ENCODE assay signal across 20 mouse cellular contexts in the genomic region with DNA sequence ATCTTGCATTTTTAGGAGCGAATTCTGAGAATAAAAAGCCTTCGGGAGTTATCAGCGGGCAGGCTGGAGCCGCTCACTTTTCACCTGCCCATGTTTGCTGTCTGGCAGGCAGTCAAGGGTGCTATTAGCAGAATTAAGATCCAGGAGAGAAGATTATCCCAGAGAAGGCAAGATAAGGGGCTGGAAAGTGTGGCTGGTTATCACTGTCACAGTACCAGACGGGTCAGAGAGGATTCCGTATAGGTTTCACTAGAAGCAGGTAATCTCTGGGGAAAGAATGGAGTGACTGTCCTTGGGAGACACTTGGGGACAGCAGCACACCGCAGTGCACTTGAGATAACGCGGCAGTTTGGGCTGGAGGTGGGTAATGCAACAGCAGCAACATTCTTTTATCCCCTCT.
A peak's percentile ranks its signal among the peaks of the same experiment; 100 is the strongest.
DNase-seq lines count a peak whose midpoint lies in the region; ATAC-seq and TF ChIP-seq lines count a peak whose summit lies in the region.
"Had no signal": no experiment of that assay in that cellular context is flagged by ENCODE, and none has a peak within 500 bp of the region (broad histone marks: within the 10 kb centered on the region; RNA-seq: fewer than 3 reads in every experiment).

No protein-coding gene starts in this region.

- H3K36me3 ChIP-seq in heart, embryonic 14.5 days (ENCODE audit: control insufficient read depth, insufficient read depth, low read length) = no peaks in the 10 kb centered on the region
- no peaks in the 10 kb centered on the region for H3K36me3 ChIP-seq in liver, adult 2 months (ENCODE audit: control insufficient read depth, insufficient read depth, low read length)
- no peaks in the 10 kb centered on the region for H3K36me3 ChIP-seq in liver, embryonic 11.5 days (ENCODE audit: control insufficient read depth, insufficient read depth, low read length)
- H3K36me3 ChIP-seq: embryonic facial prominence, embryonic 12.5 days had no signal

- TF ChIP-seq CTCF in liver, adult 2 months (IDR thresholded peaks at IDR 0.05; ENCODE audit: low read depth, low read length) = 0 out of 2 replicates have a peak, but pooled peaks have one; percentile 7

- no peak for TF ChIP-seq POLR2A in liver, adult 2 months (IDR thresholded peaks at IDR 0.05; ENCODE audit: extremely low read depth, insufficient read depth, low read length)

- H3K4me2 ChIP-seq in heart, embryonic 14.5 days (ENCODE audit: low read length) = peak overlapping the region; percentile 46
- no peak overlapping the region for H3K4me2 ChIP-seq in liver, embryonic 11.5 days
- H3K4me2 ChIP-seq: embryonic facial prominence, embryonic 12.5 days had no signal

- 10% methylated on average over 9 of the region's 9 CpGs for WGBS in heart, embryonic 14.5 days
- WGBS in liver, adult 2 months = 21% methylated on average over 9 of the region's 9 CpGs
- WGBS in liver, embryonic 11.5 days = 37% methylated on average over 9 of the region's 9 CpGs

- H3K4me3 ChIP-seq in heart, embryonic 14.5 days (ENCODE audit: control insufficient read depth in 1 of 2, insufficient read depth in 1 of 2, low read depth in 1 of 2, low read length in 2 of 2) = no peak overlapping the region
- H3K4me3 ChIP-seq in liver, adult 2 months (ENCODE audit: insufficient read depth, low read depth, low read length) = no peak overlapping the region
- H3K4me3 ChIP-seq in liver, embryonic 11.5 days (ENCODE audit: low read depth, low read length) = no peak overlapping the region
- H3K4me3 ChIP-seq: embryonic facial prominence, embryonic 12.5 days; erythroblast, embryonic 14.5 days had no signal

- peak; percentile 4 for DNase-seq in embryo, embryonic 10 days (ENCODE audit: low spot score)
- no peak for DNase-seq in embryo, embryonic 9.5 days (ENCODE audit: extremely low spot score)
- DNase-seq in heart, postnatal 10 days = no peak
- DNase-seq in liver, adult 2 months (ENCODE audit: extremely low read depth, low read depth, low spot score) = peak; percentile 54
- no peak for DNase-seq in liver
- peak; percentile 29 for DNase-seq in liver, embryonic 11.5 days (ENCODE audit: low spot score)
- DNase-seq in cerebellum, adult 11-12 months = no peak
- DNase-seq: adrenal gland, adult 2 months; cerebellum, adult 8-10 months; gastrocnemius, postnatal 14 days; kidney, adult 9 months; kidney, postnatal 36 days; lung, postnatal 4 days; right cerebral cortex, postnatal 25 days; thymus, postnatal 4 days had no signal

- peaks cover 7 to 12% of the 10 kb centered on the region in 2 experiments for H3K4me1 ChIP-seq in heart, embryonic 14.5 days (ENCODE audit: control insufficient read depth in 2 of 2, insufficient read depth in 2 of 2, low read length in 2 of 2)
- H3K4me1 ChIP-seq in liver, adult 2 months (ENCODE audit: control insufficient read depth, insufficient read depth, low read length) = peaks cover 18% of the 10 kb centered on the region
- peaks cover 7% of the 10 kb centered on the region for H3K4me1 ChIP-seq in liver, embryonic 11.5 days (replicated peaks; ENCODE audit: control insufficient read depth, insufficient read depth, low read length)

- H3K9ac ChIP-seq in heart, embryonic 14.5 days (ENCODE audit: low read length) = no peak overlapping the region
- H3K9ac ChIP-seq in liver, adult 2 months (ENCODE audit: low read depth, low read length) = no peak overlapping the region
- H3K9ac ChIP-seq in liver, embryonic 11.5 days (ENCODE audit: low read depth, low read length) = no peak overlapping the region
- H3K9ac ChIP-seq: embryonic facial prominence, embryonic 12.5 days had no signal

- no peaks in the 10 kb centered on the region for H3K27me3 ChIP-seq in heart, embryonic 14.5 days (ENCODE audit: control insufficient read depth, insufficient read depth, low read length)
- H3K27me3 ChIP-seq in liver, adult 2 months (ENCODE audit: control insufficient read depth, insufficient read depth, low read length) = no peaks in the 10 kb centered on the region
- H3K27me3 ChIP-seq in liver, embryonic 11.5 days (replicated peaks; ENCODE audit: control insufficient read depth, insufficient read depth, low read length) = no peaks in the 10 kb centered on the region

- no peak for ATAC-seq in heart, embryonic 14.5 days (ENCODE audit: insufficient number of reproducible peaks, insufficient read depth, low FRiP score, low read depth)
- peak; percentile 58; the same call in 1 of the 2 replicates for ATAC-seq in liver, embryonic 11.5 days (replicated peaks; ENCODE audit: low FRiP score)
- ATAC-seq: forebrain, embryonic 14.5 days; inflammation-experienced regulatory T-cells, adult 6 months had no signal

- no peaks in the 10 kb centered on the region; the same call in 1 of the 2 replicates for H3K9me3 ChIP-seq in heart, embryonic 14.5 days (ENCODE audit: control insufficient read depth, low read length)
- H3K9me3 ChIP-seq in liver, embryonic 11.5 days (ENCODE audit: control insufficient read depth, low read length) = no peaks in the 10 kb centered on the region
- H3K9me3 ChIP-seq: embryonic facial prominence, embryonic 12.5 days had no signal

- no peaks in the 10 kb centered on the region for H3K79me2 ChIP-seq in liver, adult 2 months (ENCODE audit: control insufficient read depth, insufficient read depth, low read length)

- intact Hi-C loops in heart, postnatal 10 days (cut with DNase I) = no loop called here

- H3K27ac ChIP-seq in heart, embryonic 14.5 days (replicated peaks in 1 of 2; ENCODE audit: control insufficient read depth in 1 of 2, insufficient read depth in 1 of 2, low read depth in 2 of 2, low read length in 2 of 2) = no peak overlapping the region
- H3K27ac ChIP-seq in liver, adult 2 months (replicated peaks; ENCODE audit: insufficient read depth, low read depth, low read length) = no peak overlapping the region
- H3K27ac ChIP-seq in liver, embryonic 11.5 days (ENCODE audit: low read depth, low read length) = no peak overlapping the region
- H3K27ac ChIP-seq: embryonic facial prominence, embryonic 12.5 days had no signal

Comparison
In these comparisons a context has a peak if more than half of its experiments do, and no peak if none do; other contexts are left out.
1. DNase-seq: peak in embryo, embryonic 10 days (single experiment), liver, adult 2 months (single experiment) and liver, embryonic 11.5 days (single experiment); none in embryo, embryonic 9.5 days (single experiment), heart, postnatal 10 days (0 of 2), liver (single experiment) and cerebellum, adult 11-12 months (single experiment).